Mouse (Mus musculus) kidney, postnatal 36 days (tissue): Measurements from ENCODE around the gene Klk4.
A peak's percentile ranks its signal among the peaks of the same experiment; 100 is the strongest.

ENCODE experiments used
- DNase-seq, 2 experiments: peaks; one replicate each; pipeline ENCODE4 v3.0.0; 2021 to 2022; ENCODE audit warnings: mixed read lengths in 2 of 2

The Klk4 gene

GRCm38 (mm10) chr7:43920582-43920981 is 39.6 kb downstream of the Klk4 start:
- DNase-seq, result no peak

GRCm38 (mm10) chr7:43921087-43921486 is 40.1 kb downstream of the Klk4 start:
- DNase-seq, result no peak

- DNase-seq, result no peak
Observed at GRCm38 (mm10) chr7:43921941-43922340, 41.0 kb downstream of the Klk4 start.

GRCm38 (mm10) chr7:43925985-43926384 is 45.0 kb downstream of the Klk4 start:
- DNase-seq, result peak in 1 of 2 experiments; percentile 22

- DNase-seq, result peak; percentile 37 to 66
Observed at GRCm38 (mm10) chr7:43928521-43928920, 47.6 kb downstream of the Klk4 start.

GRCm38 (mm10) chr7:43932337-43932736 is 51.4 kb downstream of the Klk4 start:
- DNase-seq, result peak in 1 of 2 experiments; percentile 16

GRCm38 (mm10) chr7:43933440-43933839 is 52.5 kb downstream of the Klk4 start, which contains the start of gene Klk15:
Gene Klk15, plus strand, starts transcription at chr7:43933740.
- no peak for DNase-seq

- peak; percentile 39 to 42 for DNase-seq
Observed at GRCm38 (mm10) chr7:43934747-43935146, 53.8 kb downstream of the Klk4 start.
